Mouse (Mus musculus) adrenal gland, adult 2 months (tissue): ENCODE results near the gene Fhad1. TPM values are rescaled to one million over a fixed set of nuclear protein-coding genes. Genes with fewer than 3 reads are reported as not detected.
A peak's percentile ranks its signal among the peaks of the same experiment; 100 is the strongest.

Source experiments
- DNase-seq: peaks from one replicate; pipeline ENCODE4 v3.0.0; 2021
- polyA plus RNA-seq: library from polyadenylated mRNA; depleted of rRNA; stranded (reverse); fragments of >200 nt; gene quantifications from 2 replicates; pipeline ENCODE4 v1.2.3, GENCODE M21; 2012
- total RNA-seq, 2 experiments: library from RNA; stranded (reverse); gene quantifications; 2 replicates each; pipeline ENCODE4 v1.2.3; 2021

Fhad1 gene
- total and polyA plus RNA-seq, 3 experiments = 0.13 to 0.79 (median 0.43) TPM

- DNase-seq = peak; percentile 36
Observed at GRCm38 (mm10) chr4:141976163-141976562, 38.7 kb downstream of the Fhad1 start.

- no peak for DNase-seq
Observed at GRCm38 (mm10) chr4:141964575-141964974, 50.3 kb downstream of the Fhad1 start.

- no peak for DNase-seq
Observed at GRCm38 (mm10) chr4:141963907-141964306, 51.0 kb downstream of the Fhad1 start.

GRCm38 (mm10) chr4:141962811-141963685 is 51.8 kb downstream of the Fhad1 start:
- no peak for DNase-seq

- no peak for DNase-seq
Observed at GRCm38 (mm10) chr4:141960037-141960436, 54.8 kb downstream of the Fhad1 start.

GRCm38 (mm10) chr4:141959615-141960014 is 55.3 kb downstream of the Fhad1 start:
- DNase-seq = no peak

- peak; percentile 64 for DNase-seq
Observed at GRCm38 (mm10) chr4:141958614-141959375, 56.1 kb downstream of the Fhad1 start.

GRCm38 (mm10) chr4:141958188-141958587 is 56.7 kb downstream of the Fhad1 start:
- DNase-seq = peak; percentile 62

GRCm38 (mm10) chr4:141957740-141958139 is 57.1 kb downstream of the Fhad1 start:
- DNase-seq = no peak

GRCm38 (mm10) chr4:141956931-141957330 is 58.0 kb downstream of the Fhad1 start:
- DNase-seq = no peak

GRCm38 (mm10) chr4:141954770-141955720 is 59.8 kb downstream of the Fhad1 start:
- no peak for DNase-seq

- DNase-seq = no peak
Observed at GRCm38 (mm10) chr4:141953859-141954258, 61.0 kb downstream of the Fhad1 start.

- DNase-seq = no peak
Observed at GRCm38 (mm10) chr4:141953291-141953690, 61.6 kb downstream of the Fhad1 start.

GRCm38 (mm10) chr4:141952824-141953223 is 62.1 kb downstream of the Fhad1 start:
- no peak for DNase-seq

GRCm38 (mm10) chr4:141952114-141952513 is 62.8 kb downstream of the Fhad1 start:
- peak; percentile 25 for DNase-seq

GRCm38 (mm10) chr4:141949436-141949835 is 65.4 kb downstream of the Fhad1 start:
- no peak for DNase-seq

GRCm38 (mm10) chr4:141948822-141949221 is 66.1 kb downstream of the Fhad1 start:
- DNase-seq = no peak

GRCm38 (mm10) chr4:141942403-141942802 is 72.5 kb downstream of the Fhad1 start:
- DNase-seq = no peak

GRCm38 (mm10) chr4:141941289-141941688 is 73.6 kb downstream of the Fhad1 start:
- no peak for DNase-seq

GRCm38 (mm10) chr4:141938535-141938934 is 76.3 kb downstream of the Fhad1 start:
- no peak for DNase-seq

GRCm38 (mm10) chr4:141932785-141933574 is 81.9 kb downstream of the Fhad1 start:
- DNase-seq = no peak
